Mouse (Mus musculus) midbrain, postnatal 0 days (tissue): ENCODE results near the gene 3110040M04Rik. TPM values are rescaled to one million over a fixed set of nuclear protein-coding genes. Genes with fewer than 3 reads are reported as not detected.

Source experiments
- ATAC-seq: fragments of 200-750 bp; cut with Nextera tagmentation; 2 replicates; pipeline ENCODE4 v1.8.0; 2017; ENCODE audit warnings: moderate number of reproducible peaks, mild to moderate bottlenecking, moderate TSS enrichment, moderate library complexity; ENCODE audit not compliant: low FRiP score
- DNase-seq: peaks from one replicate; pipeline ENCODE4 v3.0.0-alpha.2; 2015; ENCODE audit warnings: low spot score
- H3K27ac ChIP-seq: fragments of 300-500 bp; sonication (generic); 2 replicates; pipeline ENCODE4 v1.5.1; 2014; ENCODE audit warnings: low read depth, mild to moderate bottlenecking, low read length, mixed read lengths
- H3K27me3 ChIP-seq: fragments of 300-500 bp; sonication (generic); 2 replicates; pipeline ENCODE4 v1.6.1; 2014; ENCODE audit warnings: low read length, control low read depth, mixed read lengths; ENCODE audit not compliant: insufficient read depth
- H3K36me3 ChIP-seq: fragments of 300-500 bp; sonication (generic); 2 replicates; pipeline ENCODE4 v1.6.1; 2014; ENCODE audit warnings: low read length, control low read depth, mixed read lengths; ENCODE audit not compliant: insufficient read depth
- H3K4me1 ChIP-seq: fragments of 300-500 bp; sonication (generic); 2 replicates; pipeline ENCODE4 v1.6.1; 2014; ENCODE audit warnings: mild to moderate bottlenecking, control low read depth, antibody characterized with exemption, low read length, mixed read lengths; ENCODE audit not compliant: insufficient read depth
- H3K4me2 ChIP-seq: fragments of 300-500 bp; sonication (generic); 2 replicates; pipeline ENCODE4 v1.6.1; 2014; ENCODE audit warnings: low read depth, mild to moderate bottlenecking, low read length, mixed read lengths; ENCODE audit not compliant: poor library complexity, severe bottlenecking
- H3K4me3 ChIP-seq: fragments of 300-500 bp; sonication (generic); 2 replicates; pipeline ENCODE4 v1.5.1; 2014; ENCODE audit warnings: low read depth, mild to moderate bottlenecking, low read length, moderate library complexity
- H3K9ac ChIP-seq: fragments of 300-500 bp; sonication (generic); replicated peaks from 2 replicates; pipeline ENCODE4 v1.6.1; 2014; ENCODE audit warnings: mild to moderate bottlenecking, low read length, moderate library complexity, mixed read lengths; ENCODE audit not compliant: poor library complexity, severe bottlenecking
- H3K9me3 ChIP-seq: fragments of 300-500 bp; sonication (generic); 2 replicates; pipeline ENCODE4 v1.6.1; 2016; ENCODE audit warnings: low read length, control low read depth
- CTCF ChIP-seq: IDR thresholded peaks from 2 replicates; pipeline ENCODE4 v1.5.1; 2016; ENCODE audit warnings: antibody characterized with exemption, mild to moderate bottlenecking
- WGBS: fragments of 180-500 bp; shearing (Covaris S2); extraction: QIAGEN DNeasy Blood & Tissue Kit; methylation state at CpG from one replicate; pipeline ENCODE4 v1.1.7; 2014; 5-methylcytosine and 5-hydroxymethylcytosine counted together
- polyA plus RNA-seq: library from polyadenylated mRNA; unstranded; fragments of >200 nt; fragmentation: Nextera tagmentation; extraction: Ambion mirVana; gene quantifications from 2 replicates; pipeline ENCODE4 v1.2.1, GENCODE M21; 2015
- total RNA-seq: library from RNA; depleted of rRNA; stranded (reverse); fragments of >200 nt; gene quantifications from 2 replicates; pipeline ENCODE4 v1.2.3, GENCODE M21; 2014; rRNA removed

3110040M04Rik gene
- total and polyA plus RNA-seq, 2 experiments from 2014 or later = not detected

GRCm38 (mm10) chr1:151250529-151251193 is 46.7 kb downstream of the 3110040M04Rik start:
- 59% methylated on average over 18 of the region's 18 CpGs for WGBS
- Histone ChIP-seq H3K27me3 (no peaks in the 10 kb centered on the region), H3K4me1 (no peaks in the 10 kb centered on the region), H3K36me3 (no peaks in the 10 kb centered on the region), H3K4me3 (no peak overlapping the region), H3K9ac (no peak overlapping the region), H3K27ac (no peak overlapping the region), H3K4me2 (no peak overlapping the region), H3K9me3 (no peaks in the 10 kb centered on the region)
- DNase-seq (peak; percentile 51), ATAC-seq (peak; percentile 31; the same call in 1 of the 2 replicates)
- TF ChIP-seq CTCF = no peak

GRCm38 (mm10) chr1:151251194-151252010 is 47.5 kb downstream of the 3110040M04Rik start:
- Histone ChIP-seq H3K27me3 (no peaks in the 10 kb centered on the region), H3K36me3 (no peaks in the 10 kb centered on the region), H3K4me3 (no peak overlapping the region), H3K4me1 (no peaks in the 10 kb centered on the region), H3K9ac (no peak overlapping the region), H3K4me2 (no peak overlapping the region), H3K9me3 (no peaks in the 10 kb centered on the region), H3K27ac (no peak overlapping the region)
- ATAC-seq (peak; percentile 23; the same call in 1 of the 2 replicates), DNase-seq (no peak)
- WGBS = 72% methylated on average over 14 of the region's 14 CpGs
- no peak for TF ChIP-seq CTCF

Other genes starting within 250 kb of the 3110040M04Rik start
- gene Hmcn1, start 210.7 kb upstream of the 3110040M04Rik start, total RNA-seq = 2.5 and 5.2 TPM in 2 replicates
- 0.76 and 1.2 TPM in 2 replicates for gene Hmcn1, start 210.7 kb upstream of the 3110040M04Rik start, polyA plus RNA-seq
- gene Gm47985, start 21.6 kb upstream of the 3110040M04Rik start, total RNA-seq = not detected in 2 replicates
- not detected in 2 replicates for gene Gm47985, start 21.6 kb upstream of the 3110040M04Rik start, polyA plus RNA-seq
- not detected in 2 replicates for gene Gm8947, start 11.7 kb upstream of the 3110040M04Rik start, total RNA-seq
- not detected in 2 replicates for gene Gm8947, start 11.7 kb upstream of the 3110040M04Rik start, polyA plus RNA-seq
- gene Gm47995, start 5.7 kb upstream of the 3110040M04Rik start, total RNA-seq = not detected in 2 replicates
- gene Gm47995, start 5.7 kb upstream of the 3110040M04Rik start, polyA plus RNA-seq = not detected in 2 replicates
- gene Gm47996, start 6.0 kb downstream of the 3110040M04Rik start, total RNA-seq = not detected in 2 replicates
- not detected in 2 replicates for gene Gm47996, start 6.0 kb downstream of the 3110040M04Rik start, polyA plus RNA-seq
- gene Ivns1abp, start 140.4 kb downstream of the 3110040M04Rik start, total RNA-seq = 164 and 176 TPM in 2 replicates
- 167 and 169 TPM in 2 replicates for gene Ivns1abp, start 140.4 kb downstream of the 3110040M04Rik start, polyA plus RNA-seq
- 7.4 and 15.8 TPM in 2 replicates for gene Swt1, start 224.3 kb downstream of the 3110040M04Rik start, total RNA-seq
- gene Swt1, start 224.3 kb downstream of the 3110040M04Rik start, polyA plus RNA-seq = 10.2 and 16.0 TPM in 2 replicates
- gene Trmt1l, start 224.4 kb downstream of the 3110040M04Rik start, total RNA-seq = 15.0 and 17.8 TPM in 2 replicates
- 15.3 and 15.9 TPM in 2 replicates for gene Trmt1l, start 224.4 kb downstream of the 3110040M04Rik start, polyA plus RNA-seq